Mouse (Mus musculus) heart, adult 2 months (tissue): Measurements from ENCODE around the gene Apba1.

Experiments used
- CTCF ChIP-seq: fragments of 200-600 bp; IDR thresholded peaks from 2 replicates; pipeline ENCODE4 v1.8.1; 2022; ENCODE audit warnings: antibody characterized with exemption, mild to moderate bottlenecking, moderate library complexity
- EP300 ChIP-seq: fragments of 200-500 bp; IDR thresholded peaks from 2 replicates; pipeline ENCODE4 v1.6.1; 2011; ENCODE audit warnings: low read depth, low read length, control low read depth; ENCODE audit not compliant: insufficient read depth
- POLR2A ChIP-seq: fragments of 200-500 bp; IDR thresholded peaks from 2 replicates; pipeline ENCODE4 v1.6.1; 2011; ENCODE audit warnings: mild to moderate bottlenecking, low read depth, low read length, control low read depth; ENCODE audit not compliant: insufficient read depth

- no peak for TF ChIP-seq CTCF
- TF ChIP-seq POLR2A: no peak
- TF ChIP-seq EP300: no peak
Measured at GRCm38 (mm10) chr19:23946026-23946685, 187.5 kb downstream of the Apba1 start.
